Mouse (Mus musculus) embryonic stem cell, embryonic (primary cell): ENCODE results near the gene Nlgn3.

Experiments used
- CTCF ChIA-PET, 4 experiments: fragments of 300-600 bp in 2 of 4; fragments of 350-600 bp in 2 of 4; sonication (Branson Sonifier 250); formaldehyde crosslinking; loops; one replicate each; lab custom pipeline; 2022; ENCODE audit warnings: inconsistent platforms in 2 of 4; lab: Charles Lee
- POLR2A ChIA-PET, 4 experiments: fragments of 300-600 bp in 2 of 4; fragments of 350-600 bp in 2 of 4; sonication (Branson Sonifier 250); formaldehyde crosslinking; loops; one replicate each; lab custom pipeline; 2022; ENCODE audit warnings: antibody characterized with exemption in 4 of 4, inconsistent platforms in 1 of 4; lab: Charles Lee

Gene Nlgn3

GRCm38 (mm10) chrX:101299055-101299454 is at the start of gene Nlgn3:
Nlgn3 (plus strand) TSS chrX:101299168.
- ChIA-PET CTCF (interaction anchor here in 1 of 4 experiments (0.6 to 0.7 kb wide), 2 partner anchors 9 to 182 kb away, joined by 3 to 4 read pairs; no protein-coding TSS in a partner anchor), POLR2A (interaction anchor here (0.6 to 1.4 kb wide), 14 partner anchors 9 to 484 kb away, joined by 3 to 6 read pairs (median 4); partner anchors contain the start of genes Med12 (in 2 of the 4), Foxo4 (in 1 of the 4) and Nono (in 1 of the 4))

- POLR2A ChIA-PET, result interaction anchor here in 3 of 4 experiments (0.5 to 5.2 kb wide), 22 partner anchors 10 to 1269 kb away, joined by 3 to 26 read pairs (median 4); partner anchors contain the start of genes Med12 (in 2 of the 3), Nlgn3 (in 1 of the 3) and Snx12 (in 1 of the 3)
- CTCF ChIA-PET, result no interaction called here
Observed at GRCm38 (mm10) chrX:101253952-101254729, 44.8 kb upstream of the Nlgn3 start, which contains the start of gene Foxo4. Foxo4 (plus strand) TSS chrX:101254528.

- POLR2A ChIA-PET, result interaction anchor here in 3 of 4 experiments (0.5 to 5.2 kb wide), 18 partner anchors 12 to 267 kb away, joined by 3 to 26 read pairs (median 4); partner anchors contain the start of genes Med12 (in 2 of the 3), Nlgn3 (in 1 of the 3) and Snx12 (in 1 of the 3)
- CTCF ChIA-PET, result no interaction called here
Observed at GRCm38 (mm10) chrX:101254740-101255139, 44.2 kb upstream of the Nlgn3 start.

- CTCF ChIA-PET, result interaction anchor here (0.5 to 1.5 kb wide), 8 partner anchors 11 to 615 kb away, joined by 3 to 6 read pairs (median 3); no protein-coding TSS in a partner anchor
- POLR2A ChIA-PET, result interaction anchor here in 2 of 4 experiments (0.7 to 5.2 kb wide), 13 partner anchors 11 to 172 kb away, joined by 3 to 26 read pairs (median 4); partner anchors contain the start of genes Med12 (in 2 of the 2) and Snx12 (in 1 of the 2)
Observed at GRCm38 (mm10) chrX:101256603-101257002, 42.4 kb upstream of the Nlgn3 start.

GRCm38 (mm10) chrX:101260441-101261325 is 38.3 kb upstream of the Nlgn3 start:
- POLR2A ChIA-PET, result interaction anchor here in 3 of 4 experiments (0.5 to 1.6 kb wide), 6 partner anchors 12 to 982 kb away, joined by 3 to 4 read pairs (median 3); partner anchors contain the start of gene Med12 (in 1 of the 3)
- CTCF ChIA-PET, result no interaction called here

- ChIA-PET POLR2A (interaction anchor here in 2 of 4 experiments (1.5 to 1.7 kb wide), 3 partner anchors 10 to 180 kb away, joined by 3 to 8 read pairs (median 4); partner anchors contain the start of gene Med12 (in 2 of the 2)), CTCF (no interaction called here)
Observed at GRCm38 (mm10) chrX:101263892-101264291, 35.1 kb upstream of the Nlgn3 start, which contains the start of gene Gm614. Gm614 (minus strand) TSS chrX:101263992.

GRCm38 (mm10) chrX:101266631-101267030 is 32.3 kb upstream of the Nlgn3 start:
- CTCF ChIA-PET, result interaction anchor here in 1 of 4 experiments (0.8 kb wide), 1 partner anchor 10 kb away, joined by 3 read pairs; no protein-coding TSS in a partner anchor
- POLR2A ChIA-PET, result interaction anchor here (0.6 to 1.4 kb wide), 4 partner anchors 9 to 535 kb away, joined by 3 to 5 read pairs (median 4); partner anchors contain the start of gene Foxo4 (in 1 of the 4)

GRCm38 (mm10) chrX:101268025-101268754 is 30.8 kb upstream of the Nlgn3 start, which contains the start of gene Il2rg:
Il2rg (minus strand) TSS chrX:101268255.
- CTCF ChIA-PET, result no interaction called here
- POLR2A ChIA-PET, result interaction anchor here (0.6 to 1.4 kb wide), 5 partner anchors 10 to 502 kb away, joined by 3 to 5 read pairs (median 3); no protein-coding TSS in a partner anchor

- CTCF ChIA-PET, result no interaction called here
Observed at GRCm38 (mm10) chrX:101268755-101269124, 30.2 kb upstream of the Nlgn3 start, which contains the start of gene Gm20489. Gm20489 (minus strand) TSS chrX:101269023.

GRCm38 (mm10) chrX:101273410-101273809 is 25.6 kb upstream of the Nlgn3 start:
- ChIA-PET CTCF (interaction anchor here in 2 of 4 experiments (0.6 to 1.3 kb wide), 2 partner anchors 142 to 231 kb away, joined by 3 read pairs; no protein-coding TSS in a partner anchor), POLR2A (interaction anchor here in 3 of 4 experiments (0.6 to 2.8 kb wide), 32 partner anchors 9 to 478 kb away, joined by 3 to 26 read pairs (median 4); partner anchors contain the start of genes Foxo4 (in 2 of the 3), Nlgn3 (in 2 of the 3), Nono (in 1 of the 3) and Snx12 (in 1 of the 3))

More at GRCm38 (mm10) chrX:101268755-101269124, 30.2 kb upstream of the Nlgn3 start, which contains the start of gene Gm20489:
- POLR2A ChIA-PET, result interaction anchor here in 3 of 4 experiments (0.6 to 1.2 kb wide), 3 partner anchors 37 to 502 kb away, joined by 3 to 5 read pairs (median 3); no protein-coding TSS in a partner anchor

GRCm38 (mm10) chrX:101273875-101274738 is 24.9 kb upstream of the Nlgn3 start, which contains the start of gene Med12:
Med12 (plus strand) TSS chrX:101274030.
- CTCF ChIA-PET, result interaction anchor here in 1 of 4 experiments (1.3 kb wide), 1 partner anchor 143 kb away, joined by 3 read pairs; no protein-coding TSS in a partner anchor
- POLR2A ChIA-PET, result interaction anchor here (0.6 to 2.8 kb wide), 43 partner anchors 9 to 478 kb away, joined by 3 to 26 read pairs (median 4); partner anchors contain the start of genes Foxo4 (in 2 of the 4), Nlgn3 (in 2 of the 4), Snx12 (in 2 of the 4) and Nono (in 1 of the 4)

GRCm38 (mm10) chrX:101282813-101283212 is 16.2 kb upstream of the Nlgn3 start:
- ChIA-PET CTCF (no interaction called here), POLR2A (interaction anchor here in 2 of 4 experiments (1.3 to 2.1 kb wide), 2 partner anchors 9 kb away, joined by 7 to 10 read pairs; partner anchors contain the start of gene Med12 (in 2 of the 2))

- POLR2A ChIA-PET, result interaction anchor here in 2 of 4 experiments (0.7 to 2.0 kb wide), 3 partner anchors 11 to 41 kb away, joined by 3 to 4 read pairs (median 3); partner anchors contain the start of gene Med12 (in 2 of the 2)
- CTCF ChIA-PET, result interaction anchor here in 2 of 4 experiments (0.6 to 0.8 kb wide), 2 partner anchors 151 to 153 kb away, joined by 3 to 4 read pairs; no protein-coding TSS in a partner anchor
Observed at GRCm38 (mm10) chrX:101285534-101285933, 13.4 kb upstream of the Nlgn3 start.

- POLR2A ChIA-PET, result interaction anchor here in 2 of 4 experiments (0.8 to 2.0 kb wide), 6 partner anchors 12 to 202 kb away, joined by 3 to 7 read pairs (median 4); partner anchors contain the start of genes Med12 (in 2 of the 2) and Snx12 (in 1 of the 2)
- CTCF ChIA-PET, result interaction anchor here in 1 of 4 experiments (1.5 kb wide), 1 partner anchor 15 kb away, joined by 3 read pairs; no protein-coding TSS in a partner anchor
Observed at GRCm38 (mm10) chrX:101285953-101286670, 12.9 kb upstream of the Nlgn3 start.
